Mouse (Mus musculus): ENCODE measurements around the gene Rbm17.

- no peak for TF ChIP-seq CTCF (IDR thresholded peaks at IDR 0.05; ENCODE audit: low read depth, low read length)
- no peak for TF ChIP-seq POLR2A (IDR thresholded peaks at IDR 0.05; ENCODE audit: insufficient read depth, low read length)
These were observed 24.6 kb downstream of the Rbm17 start for GRCm38 (mm10) chr2:11579399-11579798.
